Mouse (Mus musculus): ENCODE measurements around the gene Usp34.

- TF ChIP-seq POLR2A (IDR thresholded peaks at IDR 0.05; ENCODE audit: low read depth, low read length): no peak
- no peak for TF ChIP-seq CTCF (IDR thresholded peaks at IDR 0.05; ENCODE audit: borderline replicate concordance, insufficient read depth, low read length)
Observed at GRCm38 (mm10) chr11:23428301-23428700, 121.6 kb downstream of the Usp34 start.
